Mouse (Mus musculus) brown adipose tissue, adult 24 weeks (tissue): Measurements from ENCODE around the gene Uqcr11. TPM values are rescaled to one million over a fixed set of nuclear protein-coding genes. Genes with fewer than 3 reads are reported as not detected.

ENCODE experiments used
- H3K27ac ChIP-seq: fragments of 200-500 bp; replicated peaks from 2 replicates; pipeline ENCODE4 v1.5.1; 2012; ENCODE audit warnings: low read depth, mild to moderate bottlenecking, low read length
- H3K4me1 ChIP-seq: fragments of 200-500 bp; 2 replicates; pipeline ENCODE4 v1.6.1; 2012; ENCODE audit warnings: low read length, mixed read lengths; ENCODE audit not compliant: control insufficient read depth, insufficient read depth, insufficient read length
- H3K4me3 ChIP-seq: fragments of 200-500 bp; 2 replicates; pipeline ENCODE4 v1.5.1; 2012; ENCODE audit warnings: low read depth, mild to moderate bottlenecking, low read length, moderate library complexity; ENCODE audit not compliant: insufficient read depth
- polyA plus RNA-seq: library from polyadenylated mRNA; stranded (reverse); fragments of >200 nt; gene quantifications from 2 replicates; pipeline ENCODE4 v1.2.4, GENCODE M21; 2012; ENCODE audit not compliant: missing spikeins, insufficient read depth, insufficient read length

The Uqcr11 gene
- polyA plus RNA-seq, 1 experiment = 2,993 TPM

DNA sequence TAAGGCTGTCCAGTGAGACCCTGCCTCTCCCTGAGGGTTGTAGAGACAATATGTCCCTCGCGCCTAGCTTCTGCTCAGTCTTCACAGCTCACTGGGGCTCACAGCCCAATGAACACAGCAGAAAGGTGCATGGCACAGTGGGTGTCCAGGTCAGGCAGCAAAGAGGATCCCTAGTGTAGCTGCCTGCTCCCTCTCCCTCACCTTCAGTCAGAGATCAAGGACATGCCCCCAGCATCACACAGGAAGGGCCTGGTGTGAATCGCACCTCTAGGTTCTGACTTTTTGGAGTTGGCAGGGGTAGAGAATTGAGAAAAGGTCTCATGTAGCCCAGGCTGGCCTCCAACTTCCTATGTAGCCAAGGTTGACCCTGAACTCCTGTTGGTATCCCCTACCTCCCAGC, 28.2 kb upstream of the Uqcr11 start:
- Histone ChIP-seq H3K4me1 (0 out of 2 replicates have a peak, but pooled peaks cover 4% of the 10 kb centered on the region), H3K27ac (no peak overlapping the region), H3K4me3 (no peak overlapping the region)

DNA sequence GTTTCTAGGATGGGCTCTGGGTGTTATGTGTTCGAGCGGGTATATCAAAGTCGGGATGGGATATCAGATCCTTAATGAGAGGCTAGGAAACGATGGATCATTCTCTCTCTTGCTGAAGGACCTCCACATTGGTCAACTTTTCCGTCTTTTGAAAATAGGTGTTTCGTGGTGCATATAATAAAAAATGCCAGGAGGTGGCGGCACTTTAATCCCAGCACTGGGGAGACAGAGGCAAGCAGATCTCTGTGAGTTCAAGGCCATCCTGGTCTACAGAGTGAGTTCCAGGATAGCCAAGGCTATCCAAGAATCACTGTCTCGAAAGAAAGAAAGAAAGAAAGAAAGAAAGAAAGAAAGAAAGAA, 27.6 kb upstream of the Uqcr11 start:
- no peak overlapping the region for H3K27ac ChIP-seq
- H3K4me3 ChIP-seq = no peak overlapping the region; the same call in 1 of the 2 replicates
- 0 out of 2 replicates have a peak, but pooled peaks cover 4% of the 10 kb centered on the region for H3K4me1 ChIP-seq

- Histone ChIP-seq H3K27ac (peak within 1 kb of the TSS; percentile 99), H3K4me1 (0 out of 2 replicates have a peak, but pooled peaks cover 4% of the 10 kb centered on the region), H3K4me3 (peak within 1 kb of the TSS; percentile 93)
These were observed 27.0 kb upstream of the Uqcr11 start, which contains the start of gene Tcf3 for GRCm38 (mm10) chr10:80433513-80434232. Tcf3 (minus strand) TSS chr10:80433647.

DNA sequence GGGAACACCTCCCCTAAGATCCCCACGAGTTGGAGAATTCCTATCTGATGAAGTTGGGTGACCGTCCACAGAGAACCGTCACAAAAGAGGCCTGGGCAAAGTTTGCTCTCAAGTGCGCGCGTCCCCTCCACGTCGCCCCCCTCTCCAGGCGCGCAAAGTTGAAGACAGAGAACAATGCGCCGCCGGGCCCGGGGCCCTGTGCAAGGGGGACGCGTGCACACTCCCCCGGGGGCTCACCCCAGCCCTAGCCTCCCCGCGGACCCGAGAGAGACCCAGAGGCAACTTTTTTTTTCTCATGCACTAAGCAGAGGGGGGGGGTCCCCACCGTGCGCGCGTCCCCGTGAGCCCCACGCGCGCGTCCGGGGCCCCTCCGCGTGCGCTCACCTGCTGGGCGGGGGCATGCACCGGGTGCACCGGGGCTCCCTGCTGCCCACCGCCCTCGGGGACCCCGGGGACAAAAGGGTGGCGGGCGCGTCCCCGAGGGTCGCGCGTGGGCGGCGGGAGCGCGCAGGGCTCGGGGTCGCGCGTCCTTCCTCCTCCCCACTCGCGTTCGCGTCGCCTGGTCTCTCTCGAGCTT, 26.4 kb upstream of the Uqcr11 start:
- H3K27ac ChIP-seq = peak overlapping the region; percentile 66
- 0 out of 2 replicates have a peak, but pooled peaks cover 4% of the 10 kb centered on the region for H3K4me1 ChIP-seq
- H3K4me3 ChIP-seq = peak overlapping the region; percentile 93

GRCm38 (mm10) chr10:80432387-80432785, 25.8 kb upstream of the Uqcr11 start:
- Histone ChIP-seq H3K27ac (peak overlapping the region; percentile 55), H3K4me3 (peak overlapping the region; percentile 93)

GRCm38 (mm10) chr10:80431570-80432386, 25.1 kb upstream of the Uqcr11 start:
- Histone ChIP-seq H3K4me1 (0 out of 2 replicates have a peak, but pooled peaks cover 4% of the 10 kb centered on the region), H3K27ac (peak overlapping the region; percentile 55), H3K4me3 (peak overlapping the region; percentile 93)

More at GRCm38 (mm10) chr10:80432387-80432785, 25.8 kb upstream of the Uqcr11 start:
- H3K4me1 ChIP-seq = 0 out of 2 replicates have a peak, but pooled peaks cover 4% of the 10 kb centered on the region

DNA sequence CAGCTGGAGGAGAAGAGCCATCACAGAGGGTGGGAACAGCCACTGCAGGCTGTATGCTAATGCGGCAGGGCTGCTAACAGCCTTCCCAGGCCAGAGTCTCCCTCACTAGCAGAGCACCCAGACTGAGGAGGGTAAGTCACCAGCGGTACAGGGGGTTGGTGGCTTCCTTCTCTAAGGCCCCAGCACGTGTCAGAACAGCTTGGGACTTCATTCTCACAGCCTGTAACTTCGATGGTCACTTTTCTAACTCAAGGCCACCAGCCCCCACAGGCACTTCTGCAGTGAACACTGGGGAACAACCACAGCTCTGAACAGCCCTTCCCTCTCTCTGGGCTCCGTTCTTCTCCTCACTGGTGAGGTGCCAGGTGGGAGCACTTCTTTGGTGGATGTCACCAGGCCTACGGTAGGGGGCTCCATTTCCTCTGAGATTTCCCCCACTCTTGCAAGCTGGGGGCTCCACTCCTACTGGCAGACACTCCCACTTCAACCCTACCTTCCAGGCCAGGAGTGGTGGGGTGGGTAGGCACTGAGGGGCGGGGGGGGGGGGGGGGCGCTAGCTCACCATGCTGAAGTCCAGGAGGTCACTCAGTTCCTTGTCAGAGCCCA, 23.8 kb upstream of the Uqcr11 start:
- Histone ChIP-seq H3K4me1 (0 out of 2 replicates have a peak, but pooled peaks cover 4% of the 10 kb centered on the region), H3K4me3 (0 out of 2 replicates have a peak overlapping the region, but pooled peaks have one; percentile 13), H3K27ac (0 out of 2 replicates have a peak overlapping the region, but pooled peaks have one; percentile 8)

DNA sequence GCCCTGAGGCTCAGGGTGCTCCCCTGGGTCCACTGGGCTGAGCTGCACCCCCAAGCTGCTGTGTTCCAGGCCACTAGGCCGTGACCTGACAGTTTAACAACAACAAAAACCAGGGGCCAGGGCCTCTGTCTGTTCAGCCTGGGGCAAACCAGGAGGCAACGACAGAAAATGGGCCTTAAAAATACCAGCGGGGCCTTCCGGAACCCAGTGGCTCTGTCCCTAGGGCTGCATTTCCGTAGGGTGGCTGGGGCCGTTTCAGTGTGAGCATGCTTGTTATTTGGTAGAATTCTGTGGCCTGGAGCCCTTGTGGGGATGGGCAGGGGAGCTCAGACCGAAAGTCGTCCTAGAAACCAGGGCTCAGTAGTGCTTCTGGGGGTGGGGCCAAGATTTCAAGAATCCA, 23.2 kb upstream of the Uqcr11 start:
- Histone ChIP-seq H3K27ac (no peak overlapping the region), H3K4me3 (no peak overlapping the region), H3K4me1 (0 out of 2 replicates have a peak, but pooled peaks cover 4% of the 10 kb centered on the region)

DNA sequence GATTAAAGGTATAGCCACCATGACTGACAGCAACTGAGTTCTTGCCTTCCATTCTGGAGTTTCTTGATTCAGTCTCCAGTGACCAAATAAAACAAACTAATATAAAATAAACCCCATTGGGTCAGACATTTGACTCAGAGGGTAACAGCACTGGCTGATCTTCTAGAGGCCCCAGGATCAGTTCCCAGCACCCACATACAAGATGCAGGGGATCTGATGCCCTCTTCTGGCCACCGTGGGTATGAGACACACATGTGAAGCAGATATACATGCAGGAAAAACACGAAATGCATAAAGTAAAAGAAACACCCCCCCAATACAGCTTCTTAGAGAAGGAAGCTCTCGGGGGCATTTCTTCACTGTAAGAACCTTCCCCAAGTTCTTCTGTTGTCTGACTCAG, 18.4 kb upstream of the Uqcr11 start:
- no peaks in the 10 kb centered on the region for H3K4me1 ChIP-seq
- H3K27ac ChIP-seq = no peak overlapping the region
- H3K4me3 ChIP-seq = no peak overlapping the region

- Histone ChIP-seq H3K4me3 (no peak overlapping the region), H3K27ac (no peak overlapping the region), H3K4me1 (no peaks in the 10 kb centered on the region)
These were observed 16.9 kb upstream of the Uqcr11 start for GRCm38 (mm10) chr10:80423562-80423961.

DNA sequence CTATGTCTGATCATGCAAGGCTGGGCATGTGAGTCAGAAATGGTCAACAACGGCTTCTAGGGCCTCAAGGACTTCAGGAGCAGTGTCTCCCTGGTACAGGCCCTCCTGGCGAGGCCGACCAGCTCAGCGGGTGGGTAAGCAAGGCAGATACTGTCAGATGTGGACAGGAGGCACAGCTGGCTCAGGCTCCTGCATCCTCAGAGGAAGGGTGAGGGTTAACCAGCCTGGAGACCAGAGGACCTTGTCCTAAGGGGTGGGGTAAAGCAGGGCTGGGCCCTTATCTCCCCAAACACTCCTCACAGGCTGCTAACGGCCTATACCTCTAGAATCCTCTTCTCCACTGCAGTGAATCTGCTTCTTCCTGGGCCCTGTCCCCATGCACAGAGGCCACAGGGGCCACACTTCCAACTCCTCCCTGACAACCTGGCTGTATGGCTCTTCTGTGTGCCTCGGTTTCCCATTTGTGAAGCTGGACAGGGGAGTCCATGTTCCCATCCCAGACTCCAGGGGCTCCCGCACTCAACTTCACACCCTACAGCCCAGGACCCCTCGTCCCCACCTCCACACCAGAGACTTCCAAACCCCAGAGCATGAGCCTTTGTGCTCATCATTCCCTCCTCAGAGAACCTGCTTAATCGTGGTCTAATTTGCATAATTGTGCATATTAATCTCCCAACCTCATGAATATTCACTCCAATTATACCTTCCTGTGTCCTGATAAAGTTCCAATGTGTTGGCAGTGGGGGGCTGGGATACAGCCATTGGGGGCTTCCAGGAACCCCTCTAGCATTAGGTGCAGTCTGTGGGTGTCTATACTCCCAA, 15.2 kb upstream of the Uqcr11 start:
- Histone ChIP-seq H3K4me1 (no peaks in the 10 kb centered on the region), H3K27ac (no peak overlapping the region), H3K4me3 (no peak overlapping the region)

DNA sequence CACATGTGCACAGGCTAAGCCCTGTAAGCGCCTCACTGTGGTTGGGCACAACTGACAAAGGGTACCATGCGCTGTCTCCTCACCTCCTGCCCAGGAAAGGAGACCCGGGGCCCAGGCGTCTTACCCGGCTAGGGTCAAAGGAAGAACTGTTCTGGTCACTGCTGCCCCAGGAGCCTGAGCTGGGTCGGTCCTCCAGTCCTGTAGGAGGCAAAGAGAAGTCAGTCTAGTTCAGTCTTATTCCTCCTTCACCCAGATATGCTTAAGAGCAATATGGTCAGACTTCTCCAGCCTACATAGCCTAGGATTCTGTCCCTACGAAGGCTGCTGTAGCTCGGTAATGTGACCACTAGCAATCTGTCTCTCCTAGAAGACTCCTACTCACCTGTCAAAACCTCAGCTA, 14.6 kb upstream of the Uqcr11 start:
- no peaks in the 10 kb centered on the region for H3K4me1 ChIP-seq
- H3K27ac ChIP-seq = no peak overlapping the region
- H3K4me3 ChIP-seq = no peak overlapping the region

DNA sequence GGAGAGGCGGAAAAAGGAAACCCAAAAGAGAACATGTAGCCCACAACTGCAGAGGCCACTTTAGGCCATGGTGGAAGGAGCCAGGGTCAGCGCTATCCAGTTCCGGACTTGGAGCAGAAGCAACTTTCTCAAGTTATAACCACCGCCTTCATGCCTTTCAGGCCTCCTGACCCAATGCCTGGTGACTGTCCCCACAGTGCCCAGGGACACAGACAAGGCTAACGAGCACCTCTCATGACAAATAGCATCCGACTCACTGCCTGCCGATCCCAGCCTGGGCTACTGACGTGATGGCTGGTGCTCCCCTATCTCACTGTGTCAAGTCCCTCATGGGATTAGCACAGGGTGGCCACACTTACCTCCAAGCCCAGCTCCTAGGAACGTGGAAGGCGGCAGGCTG, 14.1 kb upstream of the Uqcr11 start:
- H3K4me1 ChIP-seq = no peaks in the 10 kb centered on the region
- H3K4me3 ChIP-seq = no peak overlapping the region
- no peak overlapping the region for H3K27ac ChIP-seq

DNA sequence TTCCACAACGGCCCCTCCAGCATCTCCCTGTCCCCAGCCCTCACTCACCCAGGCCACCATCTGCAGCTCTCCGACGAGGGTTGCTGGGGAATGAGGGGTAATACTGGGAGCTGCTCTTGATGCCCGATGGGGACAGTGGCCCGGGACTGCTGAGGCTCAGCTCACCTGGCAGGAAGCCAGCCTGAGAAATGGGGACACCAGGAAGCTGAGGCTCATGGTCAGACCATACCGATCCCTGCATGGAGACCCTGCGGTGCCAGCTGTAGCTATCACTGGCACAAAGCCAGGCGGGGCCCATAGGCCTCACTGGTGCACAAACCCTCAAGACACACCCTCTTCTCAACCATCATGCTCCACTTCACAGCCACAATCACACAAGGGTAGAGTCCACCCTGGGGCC, 12.8 kb upstream of the Uqcr11 start:
- no peaks in the 10 kb centered on the region for H3K4me1 ChIP-seq
- no peak overlapping the region for H3K27ac ChIP-seq
- H3K4me3 ChIP-seq = no peak overlapping the region
